Mouse (Mus musculus): Measurements from ENCODE around the gene Zfp354b.

Zfp354b gene

GRCm38 (mm10) chr11:50883756-50884155 is 47.7 kb downstream of the Zfp354b start:
- no peak for DNase-seq

- no peak for DNase-seq
These were observed 52.8 kb downstream of the Zfp354b start for GRCm38 (mm10) chr11:50878641-50879040.

All from kidney, adult 11 months (tissue).